Mouse (Mus musculus): ENCODE measurements around the gene Slc6a9. TPM values are rescaled to one million over a fixed set of nuclear protein-coding genes. Genes with fewer than 3 reads are reported as not detected.

Slc6a9 gene
- polyA plus RNA-seq, 1 experiment from 2014 or later = 45.9 TPM

DNA sequence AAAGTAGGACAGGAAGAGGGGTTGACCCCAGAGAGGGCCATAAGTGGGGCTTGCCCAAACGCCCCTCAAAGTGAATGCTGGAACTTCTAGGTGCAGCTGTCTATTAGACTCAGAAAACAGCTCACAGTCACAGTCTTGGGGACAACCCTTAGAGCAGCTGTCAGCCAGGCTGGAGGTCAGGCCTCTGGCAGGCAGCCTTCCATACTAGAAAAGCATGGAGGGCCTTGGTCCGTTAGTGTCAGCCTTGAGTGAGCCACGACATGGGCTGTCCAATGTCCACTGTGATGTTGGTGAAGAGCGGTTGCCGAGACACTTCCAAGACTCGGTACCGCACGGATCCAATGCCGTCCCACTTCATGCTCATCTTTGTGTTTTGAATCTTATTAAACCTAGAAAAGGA, 39.3 kb downstream of the Slc6a9 start:
- 94% methylated on average over 9 of the region's 9 CpGs for WGBS
- ATAC-seq = no peak
- H3K27ac ChIP-seq (ENCODE audit: low read length) = no peak overlapping the region

DNA sequence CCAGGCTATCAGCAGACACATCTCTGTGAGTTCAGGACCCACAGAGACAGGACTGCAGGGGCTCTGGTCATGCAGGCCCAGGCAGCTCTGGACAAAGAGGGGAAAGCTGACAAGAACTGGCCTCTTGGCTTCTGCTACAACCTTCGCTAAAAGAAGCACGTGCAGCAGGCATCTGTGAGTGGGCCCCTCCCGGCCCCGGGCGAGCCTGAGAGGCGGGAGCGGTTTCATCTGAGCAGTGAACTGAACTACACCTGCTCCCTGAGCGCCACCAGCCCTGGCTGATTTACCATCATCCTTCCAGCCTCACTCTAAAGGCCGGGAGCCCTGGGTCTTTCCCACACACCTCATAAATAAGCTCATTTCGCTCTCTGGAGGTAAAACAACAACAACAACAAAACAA, 44.0 kb downstream of the Slc6a9 start:
- ATAC-seq = no peak
- 65% methylated on average over 10 of the region's 10 CpGs for WGBS
- no peaks in the 10 kb centered on the region for H3K27me3 ChIP-seq (ENCODE audit: control insufficient read depth, insufficient read depth, low read depth, low read length)
- H3K4me1 ChIP-seq (ENCODE audit: control insufficient read depth, insufficient read depth, low read length) = peaks cover 23% of the 10 kb centered on the region
- no peak overlapping the region for H3K27ac ChIP-seq (ENCODE audit: low read length)
- peaks cover 23% of the 10 kb centered on the region for H3K36me3 ChIP-seq (ENCODE audit: control insufficient read depth, insufficient read depth, low read length)
- H3K9me3 ChIP-seq (replicated peaks; ENCODE audit: control insufficient read depth, low read length, poor library complexity, severe bottlenecking) = no peaks in the 10 kb centered on the region
- H3K4me2 ChIP-seq (ENCODE audit: low read length) = no peak overlapping the region
- no peak overlapping the region for H3K9ac ChIP-seq (ENCODE audit: low read depth, low read length)
- no peak overlapping the region for H3K4me3 ChIP-seq (ENCODE audit: low read depth, low read length)

More for the DNA sequence above, 39.3 kb downstream of the Slc6a9 start:
- Histone ChIP-seq H3K36me3 (ENCODE audit: control insufficient read depth, insufficient read depth, low read length) (peaks cover 23% of the 10 kb centered on the region), H3K9me3 (replicated peaks; ENCODE audit: control insufficient read depth, low read length, poor library complexity, severe bottlenecking) (no peaks in the 10 kb centered on the region), H3K4me3 (ENCODE audit: low read depth, low read length) (no peak overlapping the region), H3K4me2 (ENCODE audit: low read length) (no peak overlapping the region), H3K27me3 (ENCODE audit: control insufficient read depth, insufficient read depth, low read depth, low read length) (no peaks in the 10 kb centered on the region), H3K9ac (ENCODE audit: low read depth, low read length) (no peak overlapping the region), H3K4me1 (ENCODE audit: control insufficient read depth, insufficient read depth, low read length) (peaks cover 2% of the 10 kb centered on the region; the same call in 1 of the 2 replicates)

DNA sequence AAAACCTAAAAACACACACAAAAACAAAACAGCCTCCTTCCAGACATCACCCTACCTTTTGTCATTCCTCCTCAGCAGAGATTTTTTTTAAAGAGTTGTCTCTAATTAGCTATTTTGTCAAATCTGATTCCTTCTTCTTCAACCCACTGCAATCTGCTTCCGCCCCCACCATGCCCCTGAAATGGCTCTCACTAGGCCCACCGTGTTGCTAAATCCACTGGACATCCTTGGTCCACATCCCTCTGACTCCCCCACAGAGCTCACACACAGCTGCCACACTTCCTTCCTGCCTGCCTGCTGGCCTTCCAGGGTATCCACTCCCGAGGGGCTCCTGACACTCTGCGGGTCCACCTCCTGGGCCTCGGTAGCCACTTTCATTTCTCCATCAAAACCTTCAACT, 44.4 kb downstream of the Slc6a9 start:
- no peaks in the 10 kb centered on the region for H3K27me3 ChIP-seq (ENCODE audit: control insufficient read depth, insufficient read depth, low read depth, low read length)
- H3K4me1 ChIP-seq (ENCODE audit: control insufficient read depth, insufficient read depth, low read length) = peaks cover 27% of the 10 kb centered on the region
- H3K4me3 ChIP-seq (ENCODE audit: low read depth, low read length) = no peak overlapping the region
- ATAC-seq = no peak
- 85% methylated on average over 5 of the region's 5 CpGs for WGBS
- H3K9ac ChIP-seq (ENCODE audit: low read depth, low read length) = no peak overlapping the region
- peaks cover 19% of the 10 kb centered on the region for H3K36me3 ChIP-seq (ENCODE audit: control insufficient read depth, insufficient read depth, low read length)
- H3K9me3 ChIP-seq (replicated peaks; ENCODE audit: control insufficient read depth, low read length, poor library complexity, severe bottlenecking) = no peaks in the 10 kb centered on the region
- H3K27ac ChIP-seq (ENCODE audit: low read length) = no peak overlapping the region
- H3K4me2 ChIP-seq (ENCODE audit: low read length) = no peak overlapping the region

DNA sequence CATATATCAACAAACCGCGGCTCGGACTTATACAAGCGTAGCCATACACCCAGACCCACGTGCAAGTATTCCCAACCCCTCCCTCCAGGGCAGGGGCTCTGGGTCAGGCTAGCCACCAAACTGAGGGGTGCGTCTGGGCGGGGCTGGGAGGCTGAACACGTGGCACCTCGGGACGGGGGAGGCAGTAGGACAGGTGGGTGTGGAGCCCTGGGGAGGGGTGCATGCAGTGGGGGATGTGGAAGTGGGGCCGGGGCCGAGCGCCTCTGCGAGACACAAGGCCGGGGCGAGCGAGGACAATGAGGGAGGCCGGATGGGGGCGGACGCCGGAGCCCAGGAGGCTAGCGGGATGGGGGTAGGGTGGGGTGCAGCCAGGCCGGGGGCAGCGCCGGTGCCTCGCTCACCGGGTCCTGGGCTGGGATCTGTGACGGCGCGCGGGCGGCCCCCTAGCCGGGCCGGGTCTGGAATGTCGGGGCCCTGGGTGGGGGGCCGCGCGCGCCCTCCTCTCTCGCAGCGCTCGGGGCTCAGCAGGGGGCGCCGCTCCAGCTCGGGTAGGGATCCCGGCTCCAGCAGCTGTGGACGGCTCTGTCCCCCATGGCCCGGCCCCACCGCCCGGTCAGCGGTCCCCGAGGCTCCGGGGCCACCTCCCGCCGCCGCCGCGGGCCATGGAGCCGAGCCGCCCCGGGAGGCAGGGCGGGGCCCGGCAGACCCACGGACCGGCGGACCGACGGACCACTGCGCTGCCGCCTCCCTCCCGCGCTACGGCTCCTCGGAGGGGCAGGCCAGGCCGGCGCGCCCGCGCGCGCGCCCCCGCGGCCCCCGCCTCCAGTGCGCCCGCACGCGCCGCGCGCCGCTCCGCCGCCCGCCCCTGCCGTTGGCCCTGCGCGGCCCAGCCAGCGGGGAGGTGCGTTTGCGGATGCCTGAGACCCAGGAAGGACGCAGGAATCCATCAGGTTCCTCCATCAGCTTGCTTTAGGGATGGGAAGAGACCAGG, 48.7 kb downstream of the Slc6a9 start, which contains the start of gene B4galt2:
Gene B4galt2, minus strand, starts transcription at position 787 of the 991 bp plus-strand sequence.
- WGBS = 0% methylated on average over 67 of the region's 103 CpGs
- Histone ChIP-seq H3K27me3 (ENCODE audit: control insufficient read depth, insufficient read depth, low read depth, low read length) (no peaks in the 10 kb centered on the region), H3K4me3 (ENCODE audit: low read depth, low read length) (peak within 1 kb of the TSS; percentile 82), H3K4me2 (ENCODE audit: low read length) (peak within 1 kb of the TSS; percentile 81), H3K36me3 (ENCODE audit: control insufficient read depth, insufficient read depth, low read length) (peaks cover 13% of the 10 kb centered on the region; the same call in 1 of the 2 replicates), H3K27ac (ENCODE audit: low read length) (peak within 1 kb of the TSS; percentile 83), H3K9me3 (replicated peaks; ENCODE audit: control insufficient read depth, low read length, poor library complexity, severe bottlenecking) (no peaks in the 10 kb centered on the region), H3K4me1 (ENCODE audit: control insufficient read depth, insufficient read depth, low read length) (peaks cover 52% of the 10 kb centered on the region), H3K9ac (ENCODE audit: low read depth, low read length) (peak within 1 kb of the TSS; percentile 98)
- ATAC-seq = peak; percentile 46

DNA sequence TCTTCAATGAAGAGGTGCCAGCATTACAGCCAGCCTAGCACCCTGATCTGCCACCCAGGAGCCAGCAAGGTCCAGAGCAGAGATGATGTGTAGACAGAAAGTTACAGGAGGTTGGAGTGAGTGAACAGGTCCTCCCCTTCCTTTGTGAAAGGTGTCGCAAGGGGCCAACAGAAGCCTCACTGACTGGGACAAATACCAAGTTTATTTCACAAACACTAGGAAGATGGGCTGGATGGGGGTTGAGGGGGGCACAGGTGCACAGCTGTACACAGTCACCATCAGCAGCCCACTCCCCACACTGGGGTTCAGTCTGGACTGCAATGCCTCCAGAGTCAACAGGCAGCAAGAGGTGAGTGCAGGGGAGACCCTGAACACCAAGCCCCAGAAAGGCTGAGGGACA, 49.8 kb downstream of the Slc6a9 start:
- 93% methylated on average over 1 of the region's 1 CpGs for WGBS
- no peaks in the 10 kb centered on the region for H3K9me3 ChIP-seq (replicated peaks; ENCODE audit: control insufficient read depth, low read length, poor library complexity, severe bottlenecking)
- no peak overlapping the region for H3K27ac ChIP-seq (ENCODE audit: low read length)
- H3K4me2 ChIP-seq (ENCODE audit: low read length) = peak overlapping the region; percentile 81
- H3K9ac ChIP-seq (ENCODE audit: low read depth, low read length) = no peak overlapping the region
- H3K27me3 ChIP-seq (ENCODE audit: control insufficient read depth, insufficient read depth, low read depth, low read length) = no peaks in the 10 kb centered on the region
- H3K4me1 ChIP-seq (ENCODE audit: control insufficient read depth, insufficient read depth, low read length) = peaks cover 52% of the 10 kb centered on the region
- ATAC-seq = no peak
- peak overlapping the region; percentile 82 for H3K4me3 ChIP-seq (ENCODE audit: low read depth, low read length)
- H3K36me3 ChIP-seq (ENCODE audit: control insufficient read depth, insufficient read depth, low read length) = peaks cover 8% of the 10 kb centered on the region

DNA sequence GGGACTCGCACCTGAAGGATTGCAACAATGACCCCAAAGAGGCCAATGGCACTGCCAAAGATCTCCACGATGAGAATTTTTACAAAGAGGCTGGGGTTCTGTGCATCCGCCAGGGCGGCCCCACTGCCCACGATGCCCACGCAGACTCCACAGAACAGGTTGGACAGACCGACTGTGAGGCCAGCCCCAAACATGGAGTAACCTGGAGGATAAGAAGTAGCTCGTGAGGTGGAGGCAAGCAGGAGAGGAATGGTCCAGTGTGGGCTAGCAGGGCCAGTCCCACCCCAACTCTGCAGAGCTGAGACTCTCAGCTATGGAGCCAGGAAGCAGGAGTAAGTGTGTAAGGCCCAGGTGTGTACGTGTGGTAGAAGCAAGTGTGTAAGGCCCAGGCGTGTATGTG, 50.8 kb downstream of the Slc6a9 start:
- peaks cover 48% of the 10 kb centered on the region for H3K4me1 ChIP-seq (ENCODE audit: control insufficient read depth, insufficient read depth, low read length)
- H3K36me3 ChIP-seq (ENCODE audit: control insufficient read depth, insufficient read depth, low read length) = peaks cover 8% of the 10 kb centered on the region
- no peak overlapping the region for H3K9ac ChIP-seq (ENCODE audit: low read depth, low read length)
- no peaks in the 10 kb centered on the region for H3K27me3 ChIP-seq (ENCODE audit: control insufficient read depth, insufficient read depth, low read depth, low read length)
- WGBS = 96% methylated on average over 10 of the region's 10 CpGs
- no peak overlapping the region for H3K4me2 ChIP-seq (ENCODE audit: low read length)
- no peak for ATAC-seq
- H3K9me3 ChIP-seq (replicated peaks; ENCODE audit: control insufficient read depth, low read length, poor library complexity, severe bottlenecking) = no peaks in the 10 kb centered on the region
- H3K4me3 ChIP-seq (ENCODE audit: low read depth, low read length) = no peak overlapping the region
- no peak overlapping the region for H3K27ac ChIP-seq (ENCODE audit: low read length)

DNA sequence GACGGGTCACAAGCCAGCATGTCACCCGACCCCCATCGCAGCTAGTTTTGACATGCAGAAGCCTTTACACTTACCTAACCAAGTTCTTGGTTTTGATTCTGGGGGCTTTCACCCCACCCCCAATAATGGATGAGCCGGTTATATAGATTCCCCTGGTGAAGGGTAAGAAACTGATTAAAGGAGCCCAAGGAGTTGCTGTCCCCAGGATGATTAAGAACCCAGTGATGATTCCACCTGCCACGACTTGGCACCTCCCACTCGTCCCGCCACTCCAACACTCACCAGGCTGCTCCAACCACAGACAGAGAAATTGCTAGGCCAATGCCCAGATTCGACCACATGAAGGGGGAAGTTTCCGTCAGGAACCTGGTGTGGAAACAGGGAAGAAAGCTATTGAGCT, 51.7 kb downstream of the Slc6a9 start:
- Histone ChIP-seq H3K4me2 (ENCODE audit: low read length) (peak overlapping the region; percentile 88), H3K9ac (ENCODE audit: low read depth, low read length) (peak overlapping the region; percentile 92; the same call in 1 of the 2 replicates), H3K27ac (ENCODE audit: low read length) (no peak overlapping the region), H3K9me3 (replicated peaks; ENCODE audit: control insufficient read depth, low read length, poor library complexity, severe bottlenecking) (no peaks in the 10 kb centered on the region), H3K4me1 (ENCODE audit: control insufficient read depth, insufficient read depth, low read length) (peaks cover 43% of the 10 kb centered on the region), H3K4me3 (ENCODE audit: low read depth, low read length) (peak overlapping the region; percentile 82), H3K36me3 (ENCODE audit: control insufficient read depth, insufficient read depth, low read length) (peaks cover 6% of the 10 kb centered on the region), H3K27me3 (ENCODE audit: control insufficient read depth, insufficient read depth, low read depth, low read length) (no peaks in the 10 kb centered on the region)
- 83% methylated on average over 9 of the region's 9 CpGs for WGBS
- no peak for ATAC-seq

DNA sequence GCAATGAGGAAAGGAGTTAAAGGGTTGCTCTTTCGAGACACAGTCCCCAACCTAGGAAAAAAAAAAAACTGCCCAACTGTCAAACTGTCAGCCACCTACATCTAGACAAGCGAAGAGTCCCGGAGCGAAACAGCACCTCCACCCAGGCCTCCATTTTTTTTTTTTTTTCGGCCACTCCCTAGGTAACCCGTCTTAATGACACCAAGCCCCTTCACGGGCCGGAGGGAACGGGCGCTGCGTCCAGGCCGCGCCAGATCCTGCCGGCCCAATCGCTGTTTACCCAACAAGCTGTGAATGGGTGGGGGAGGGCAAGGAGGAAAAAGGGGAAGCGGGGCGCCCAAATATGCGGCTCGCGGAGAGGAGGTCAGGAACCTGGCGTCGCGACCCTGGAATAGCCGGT, 52.3 kb downstream of the Slc6a9 start:
- peak overlapping the region; percentile 70 for H3K27ac ChIP-seq (ENCODE audit: low read length)
- peak overlapping the region; percentile 82 for H3K4me3 ChIP-seq (ENCODE audit: low read depth, low read length)
- H3K4me1 ChIP-seq (ENCODE audit: control insufficient read depth, insufficient read depth, low read length) = peaks cover 44% of the 10 kb centered on the region
- H3K36me3 ChIP-seq (ENCODE audit: control insufficient read depth, insufficient read depth, low read length) = peaks cover 6% of the 10 kb centered on the region
- H3K9me3 ChIP-seq (replicated peaks; ENCODE audit: control insufficient read depth, low read length, poor library complexity, severe bottlenecking) = no peaks in the 10 kb centered on the region
- peak overlapping the region; percentile 92 for H3K9ac ChIP-seq (ENCODE audit: low read depth, low read length)
- ATAC-seq = no peak; the same call in 1 of the 2 replicates
- H3K27me3 ChIP-seq (ENCODE audit: control insufficient read depth, insufficient read depth, low read depth, low read length) = no peaks in the 10 kb centered on the region
- peak overlapping the region; percentile 88 for H3K4me2 ChIP-seq (ENCODE audit: low read length)
- WGBS = 2% methylated on average over 21 of the region's 24 CpGs

DNA sequence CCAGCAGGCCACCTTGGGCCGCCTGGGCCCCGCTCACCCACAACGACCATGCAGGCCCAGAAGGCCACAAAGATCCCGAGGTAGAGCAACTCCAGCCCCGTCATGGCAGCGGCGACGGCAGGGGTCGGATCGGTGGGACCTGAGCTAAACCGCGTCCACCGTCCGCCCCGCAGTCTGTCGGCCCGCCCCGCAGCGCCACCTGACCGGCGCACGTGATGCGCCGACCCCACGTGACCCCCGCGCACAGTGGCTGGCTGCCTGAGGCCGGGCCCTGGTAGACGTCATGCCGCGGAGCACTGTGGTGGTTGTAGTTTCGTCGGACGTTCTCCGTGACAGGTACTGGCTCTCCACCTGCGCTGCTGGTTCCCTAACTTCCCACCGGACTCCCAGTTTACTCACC, 52.8 kb downstream of the Slc6a9 start, which contains the start of gene Atp6v0b:
Gene Atp6v0b, minus strand, starts transcription at position 201 of the 400 bp plus-strand sequence.
- no peaks in the 10 kb centered on the region for H3K27me3 ChIP-seq (ENCODE audit: control insufficient read depth, insufficient read depth, low read depth, low read length)
- H3K36me3 ChIP-seq (ENCODE audit: control insufficient read depth, insufficient read depth, low read length) = peaks cover 6% of the 10 kb centered on the region
- peak within 1 kb of the TSS; percentile 92 for H3K9ac ChIP-seq (ENCODE audit: low read depth, low read length)
- peaks cover 39% of the 10 kb centered on the region for H3K4me1 ChIP-seq (ENCODE audit: control insufficient read depth, insufficient read depth, low read length)
- H3K9me3 ChIP-seq (replicated peaks; ENCODE audit: control insufficient read depth, low read length, poor library complexity, severe bottlenecking) = no peaks in the 10 kb centered on the region
- H3K27ac ChIP-seq (ENCODE audit: low read length) = peak within 1 kb of the TSS; percentile 70
- ATAC-seq = peak; percentile 83
- peak within 1 kb of the TSS; percentile 82 for H3K4me3 ChIP-seq (ENCODE audit: low read depth, low read length)
- H3K4me2 ChIP-seq (ENCODE audit: low read length) = peak within 1 kb of the TSS; percentile 88
- under 1% methylated on average over 29 of the region's 37 CpGs for WGBS
